Mouse (Mus musculus): ENCODE data around the gene Lmx1b. TPM values are rescaled to one million over a fixed set of nuclear protein-coding genes. Genes with fewer than 3 reads are reported as not detected.
A peak's percentile ranks its signal among the peaks of the same experiment; 100 is the strongest.

Gene Lmx1b
- polyA plus RNA-seq, 1 experiment from 2014 or later, result 3.3 TPM

- Histone ChIP-seq H3K9me3 (ENCODE audit: control insufficient read depth, low read length) (no peaks in the 10 kb centered on the region), H3K9ac (ENCODE audit: low read depth, low read length) (no peak overlapping the region), H3K27ac (ENCODE audit: low read depth, low read length) (no peak overlapping the region), H3K27me3 (replicated peaks; ENCODE audit: control insufficient read depth, insufficient read depth, low read length) (peaks cover 56% of the 10 kb centered on the region), H3K4me3 (ENCODE audit: low read length) (no peak overlapping the region), H3K4me2 (ENCODE audit: low read length) (peak overlapping the region; percentile 52), H3K36me3 (ENCODE audit: control insufficient read depth, insufficient read depth, low read length) (no peaks in the 10 kb centered on the region), H3K4me1 (ENCODE audit: control insufficient read depth, insufficient read depth, low read depth, low read length) (no peaks in the 10 kb centered on the region; the same call in 1 of the 2 replicates)
- ATAC-seq, result no peak
- WGBS, result 18% methylated on average over 5 of the region's 5 CpGs
Measured at GRCm38 (mm10) chr2:33632551-33633059, 7.7 kb downstream of the Lmx1b start.

- no peak for ATAC-seq
- WGBS, result 3% methylated on average over 31 of the region's 31 CpGs
- Histone ChIP-seq H3K9ac (ENCODE audit: low read depth, low read length) (peak overlapping the region; percentile 46), H3K4me3 (ENCODE audit: low read length) (peak overlapping the region; percentile 25), H3K4me1 (ENCODE audit: control insufficient read depth, insufficient read depth, low read depth, low read length) (peaks cover 4% of the 10 kb centered on the region), H3K27me3 (replicated peaks; ENCODE audit: control insufficient read depth, insufficient read depth, low read length) (peaks cover 58% of the 10 kb centered on the region), H3K36me3 (ENCODE audit: control insufficient read depth, insufficient read depth, low read length) (no peaks in the 10 kb centered on the region), H3K9me3 (ENCODE audit: control insufficient read depth, low read length) (no peaks in the 10 kb centered on the region), H3K4me2 (ENCODE audit: low read length) (peak overlapping the region; percentile 52), H3K27ac (ENCODE audit: low read depth, low read length) (peak overlapping the region; percentile 54)
Measured at GRCm38 (mm10) chr2:33631708-33632343, 8.5 kb downstream of the Lmx1b start.

- WGBS, result 0% methylated on average over 40 of the region's 40 CpGs
- Histone ChIP-seq H3K4me3 (ENCODE audit: low read length) (peak overlapping the region; percentile 25), H3K4me1 (ENCODE audit: control insufficient read depth, insufficient read depth, low read depth, low read length) (peaks cover 7% of the 10 kb centered on the region), H3K27ac (ENCODE audit: low read depth, low read length) (peak overlapping the region; percentile 54), H3K27me3 (replicated peaks; ENCODE audit: control insufficient read depth, insufficient read depth, low read length) (peaks cover 60% of the 10 kb centered on the region), H3K9ac (ENCODE audit: low read depth, low read length) (peak overlapping the region; percentile 46), H3K36me3 (ENCODE audit: control insufficient read depth, insufficient read depth, low read length) (no peaks in the 10 kb centered on the region), H3K9me3 (ENCODE audit: control insufficient read depth, low read length) (no peaks in the 10 kb centered on the region), H3K4me2 (ENCODE audit: low read length) (peak overlapping the region; percentile 52)
- no peak for ATAC-seq
Measured at GRCm38 (mm10) chr2:33631022-33631707, 9.1 kb downstream of the Lmx1b start.

GRCm38 (mm10) chr2:33630081-33631021 is 10.0 kb downstream of the Lmx1b start:
- H3K4me2 ChIP-seq (ENCODE audit: low read length), result peak overlapping the region; percentile 52
- peaks cover 10% of the 10 kb centered on the region for H3K4me1 ChIP-seq (ENCODE audit: control insufficient read depth, insufficient read depth, low read depth, low read length)
- no peaks in the 10 kb centered on the region for H3K9me3 ChIP-seq (ENCODE audit: control insufficient read depth, low read length)
- WGBS, result 5% methylated on average over 34 of the region's 34 CpGs
- H3K27me3 ChIP-seq (replicated peaks; ENCODE audit: control insufficient read depth, insufficient read depth, low read length), result peaks cover 65% of the 10 kb centered on the region
- peak overlapping the region; percentile 0; the same call in 1 of the 2 replicates for H3K4me3 ChIP-seq (ENCODE audit: low read length)
- peak overlapping the region; percentile 1; the same call in 1 of the 2 replicates for H3K9ac ChIP-seq (ENCODE audit: low read depth, low read length)
- no peak for ATAC-seq
- H3K27ac ChIP-seq (ENCODE audit: low read depth, low read length), result peak overlapping the region; percentile 54; the same call in 1 of the 2 replicates
- no peaks in the 10 kb centered on the region for H3K36me3 ChIP-seq (ENCODE audit: control insufficient read depth, insufficient read depth, low read length)

GRCm38 (mm10) chr2:33629641-33630040 is 10.7 kb downstream of the Lmx1b start:
- ATAC-seq, result no peak
- Histone ChIP-seq H3K4me2 (ENCODE audit: low read length) (peak overlapping the region; percentile 36), H3K4me3 (ENCODE audit: low read length) (no peak overlapping the region), H3K36me3 (ENCODE audit: control insufficient read depth, insufficient read depth, low read length) (no peaks in the 10 kb centered on the region), H3K9ac (ENCODE audit: low read depth, low read length) (no peak overlapping the region; the same call in 1 of the 2 replicates), H3K27ac (ENCODE audit: low read depth, low read length) (no peak overlapping the region), H3K4me1 (ENCODE audit: control insufficient read depth, insufficient read depth, low read depth, low read length) (peaks cover 10% of the 10 kb centered on the region), H3K27me3 (replicated peaks; ENCODE audit: control insufficient read depth, insufficient read depth, low read length) (peaks cover 63% of the 10 kb centered on the region), H3K9me3 (ENCODE audit: control insufficient read depth, low read length) (no peaks in the 10 kb centered on the region)
- WGBS, result 8% methylated on average over 6 of the region's 6 CpGs

GRCm38 (mm10) chr2:33628791-33629190 is 11.5 kb downstream of the Lmx1b start:
- Histone ChIP-seq H3K27ac (ENCODE audit: low read depth, low read length) (no peak overlapping the region), H3K4me2 (ENCODE audit: low read length) (peak overlapping the region; percentile 16; the same call in 1 of the 2 replicates), H3K27me3 (replicated peaks; ENCODE audit: control insufficient read depth, insufficient read depth, low read length) (peaks cover 62% of the 10 kb centered on the region), H3K9me3 (ENCODE audit: control insufficient read depth, low read length) (no peaks in the 10 kb centered on the region), H3K4me1 (ENCODE audit: control insufficient read depth, insufficient read depth, low read depth, low read length) (peaks cover 10% of the 10 kb centered on the region), H3K4me3 (ENCODE audit: low read length) (no peak overlapping the region), H3K9ac (ENCODE audit: low read depth, low read length) (no peak overlapping the region), H3K36me3 (ENCODE audit: control insufficient read depth, insufficient read depth, low read length) (no peaks in the 10 kb centered on the region)
- WGBS, result 4% methylated on average over 16 of the region's 16 CpGs
- ATAC-seq, result no peak

- no peaks in the 10 kb centered on the region for H3K36me3 ChIP-seq (ENCODE audit: control insufficient read depth, insufficient read depth, low read length)
- H3K4me2 ChIP-seq (ENCODE audit: low read length), result peak overlapping the region; percentile 14; the same call in 1 of the 2 replicates
- H3K4me1 ChIP-seq (ENCODE audit: control insufficient read depth, insufficient read depth, low read depth, low read length), result peaks cover 13% of the 10 kb centered on the region
- no peaks in the 10 kb centered on the region for H3K9me3 ChIP-seq (ENCODE audit: control insufficient read depth, low read length)
- ATAC-seq, result no peak
- no peak overlapping the region for H3K9ac ChIP-seq (ENCODE audit: low read depth, low read length)
- no peak overlapping the region for H3K4me3 ChIP-seq (ENCODE audit: low read length)
- no peak overlapping the region for H3K27ac ChIP-seq (ENCODE audit: low read depth, low read length)
- H3K27me3 ChIP-seq (replicated peaks; ENCODE audit: control insufficient read depth, insufficient read depth, low read length), result peaks cover 50% of the 10 kb centered on the region
- WGBS, result 29% methylated on average over 10 of the region's 10 CpGs
Measured at GRCm38 (mm10) chr2:33627058-33627375, 13.3 kb downstream of the Lmx1b start.

- no peak overlapping the region for H3K4me3 ChIP-seq (ENCODE audit: low read length)
- no peak for ATAC-seq
- peak overlapping the region; percentile 14; the same call in 1 of the 2 replicates for H3K4me2 ChIP-seq (ENCODE audit: low read length)
- peaks cover 49% of the 10 kb centered on the region for H3K27me3 ChIP-seq (replicated peaks; ENCODE audit: control insufficient read depth, insufficient read depth, low read length)
- 26% methylated on average over 16 of the region's 16 CpGs for WGBS
- peaks cover 13% of the 10 kb centered on the region for H3K4me1 ChIP-seq (ENCODE audit: control insufficient read depth, insufficient read depth, low read depth, low read length)
- no peaks in the 10 kb centered on the region for H3K36me3 ChIP-seq (ENCODE audit: control insufficient read depth, insufficient read depth, low read length)
- peak overlapping the region; percentile 18; the same call in 1 of the 2 replicates for H3K27ac ChIP-seq (ENCODE audit: low read depth, low read length)
- H3K9me3 ChIP-seq (ENCODE audit: control insufficient read depth, low read length), result no peaks in the 10 kb centered on the region
- no peak overlapping the region for H3K9ac ChIP-seq (ENCODE audit: low read depth, low read length)
Measured at GRCm38 (mm10) chr2:33626262-33627057, 13.9 kb downstream of the Lmx1b start.
